ENCODE assay signal across 13 mouse cellular contexts in genomic region chr8:121174178-121174577, GRCm38 (mm10). TPM values are rescaled to one million over a fixed set of nuclear protein-coding genes. Genes with fewer than 3 reads are reported as not detected.
A peak's percentile ranks its signal among the peaks of the same experiment; 100 is the strongest.
DNase-seq lines count a peak whose midpoint lies in the region; ATAC-seq and TF ChIP-seq lines count a peak whose summit lies in the region.
"Had no signal": no experiment of that assay in that cellular context is flagged by ENCODE, and none has a peak within 500 bp of the region (broad histone marks: within the 10 kb centered on the region; RNA-seq: fewer than 3 reads in every experiment).

No protein-coding gene starts in this region.

- H3K4me1 ChIP-seq in lung, postnatal 0 days (ENCODE audit: insufficient read depth, low read depth, low read length), result 0 out of 2 replicates have a peak, but pooled peaks cover 4% of the 10 kb centered on the region
- H3K4me1 ChIP-seq in midbrain, embryonic 10.5 days, result peaks cover 36% of the 10 kb centered on the region

- ATAC-seq in lung, postnatal 0 days, result no peak

- no peak overlapping the region for H3K4me2 ChIP-seq in lung, postnatal 0 days (replicated peaks; ENCODE audit: low read depth, low read length)
- H3K4me2 ChIP-seq: hindbrain, embryonic 12.5 days had no signal

- no peak for TF ChIP-seq POLR2A in brain, embryonic 14.5 days (IDR thresholded peaks at IDR 0.05; ENCODE audit: borderline replicate concordance, extremely low read depth, insufficient read depth, insufficient read length, poor library complexity, severe bottlenecking)

- no peaks in the 10 kb centered on the region; the same call in 1 of the 2 replicates for H3K27me3 ChIP-seq in lung, postnatal 0 days (replicated peaks; ENCODE audit: insufficient read depth, low read length)
- H3K27me3 ChIP-seq in midbrain, embryonic 10.5 days (ENCODE audit: low read depth, poor library complexity, severe bottlenecking), result no peaks in the 10 kb centered on the region; the same call in 1 of the 2 replicates

- H3K27ac ChIP-seq in lung, postnatal 0 days (ENCODE audit: low read length), result no peak overlapping the region
- H3K27ac ChIP-seq in midbrain, embryonic 10.5 days (replicated peaks), result no peak overlapping the region
- H3K27ac ChIP-seq: hindbrain, embryonic 12.5 days had no signal

- TF ChIP-seq EP300 in lung, postnatal 0 days (IDR thresholded peaks at IDR 0.05), result no peak

- H3K4me3 ChIP-seq in lung, postnatal 0 days (ENCODE audit: low read depth, low read length), result no peak overlapping the region
- H3K4me3 ChIP-seq in midbrain, embryonic 10.5 days, result no peak overlapping the region
- H3K4me3 ChIP-seq: hindbrain, embryonic 12.5 days had no signal

- no peak for DNase-seq in lung, postnatal 0 days (ENCODE audit: low spot score)
- no peak for DNase-seq in lung, postnatal 36 days
- peak; percentile 29 for DNase-seq in brain, embryonic 14.5 days (ENCODE audit: low read depth)
- DNase-seq in kidney, adult 9 months, result peak; percentile 59
- peak; percentile 63 for DNase-seq in mesoderm, embryonic 11.5 days (ENCODE audit: low read depth, low spot score)
- no peak for DNase-seq in frontal cortex, postnatal 14 days (ENCODE audit: low spot score in 2 of 2)
- no peak for DNase-seq in ovary, postnatal 10 days (ENCODE audit: low spot score)
- no peak for DNase-seq in midbrain, embryonic 10.5 days (ENCODE audit: low spot score)
- DNase-seq: adrenal gland, postnatal 36 days; cerebellum, adult 9-10 months; lung, adult 18-20 months; right cerebral cortex, postnatal 4 days had no signal

- TF ChIP-seq CTCF in lung, postnatal 0 days (IDR thresholded peaks at IDR 0.05), result 0 out of 2 replicates have a peak, but pooled peaks have one; percentile 3
- TF ChIP-seq CTCF in brain, embryonic 14.5 days (IDR thresholded peaks at IDR 0.05; ENCODE audit: borderline replicate concordance, extremely low read depth, insufficient read depth, insufficient read length), result no peak

- no peaks in the 10 kb centered on the region for H3K36me3 ChIP-seq in lung, postnatal 0 days (ENCODE audit: insufficient read depth, low read length)
- no peaks in the 10 kb centered on the region for H3K36me3 ChIP-seq in midbrain, embryonic 10.5 days
- H3K36me3 ChIP-seq: hindbrain, embryonic 12.5 days had no signal

- 55% methylated on average over 10 of the region's 10 CpGs for WGBS in lung, postnatal 0 days
- WGBS in midbrain, embryonic 10.5 days, result 69% methylated on average over 10 of the region's 10 CpGs

- H3K9me3 ChIP-seq in lung, postnatal 0 days (ENCODE audit: low read length), result no peaks in the 10 kb centered on the region
- no peaks in the 10 kb centered on the region for H3K9me3 ChIP-seq in midbrain, embryonic 10.5 days (replicated peaks)
- H3K9me3 ChIP-seq: hindbrain, embryonic 12.5 days had no signal

- H3K9ac ChIP-seq in lung, postnatal 0 days (replicated peaks; ENCODE audit: low read depth), result no peak overlapping the region
- H3K9ac ChIP-seq: hindbrain, embryonic 12.5 days had no signal

RNA-seq across cellular contexts. Expression of gene Foxl1, which starts 46.4 kb away (rescaled TPM):
- polyA plus RNA-seq in lung, postnatal 0 days (2015; fragmentation: Nextera tagmentation; extraction: Ambion mirVana), result 0.88 and 1.3 TPM in 2 replicates
- polyA plus RNA-seq in brain, embryonic 14.5 days (2012; rRNA removed), result 0.20 and 0.37 TPM in 2 replicates
- 1.1 TPM in 2 replicates for polyA plus RNA-seq in midbrain, embryonic 10.5 days (2016; fragmentation: Nextera tagmentation; extraction: Ambion mirVana)

RNA-seq across cellular contexts. Expression of gene Foxc2, which starts 58.2 kb away (rescaled TPM):
- polyA plus RNA-seq in lung, postnatal 0 days (2015; fragmentation: Nextera tagmentation; extraction: Ambion mirVana), result 0.47 and 0.58 TPM in 2 replicates
- polyA plus RNA-seq in brain, embryonic 14.5 days (2012; rRNA removed), result 1.4 and 3.5 TPM in 2 replicates
- 5.1 and 6.1 TPM in 2 replicates for polyA plus RNA-seq in midbrain, embryonic 10.5 days (2016; fragmentation: Nextera tagmentation; extraction: Ambion mirVana)

Comparison
In these comparisons a context has a peak if more than half of its experiments do, and no peak if none do; other contexts are left out.
1. DNase-seq: peak in brain, embryonic 14.5 days (single experiment), kidney, adult 9 months (single experiment) and mesoderm, embryonic 11.5 days (single experiment); none in lung, postnatal 0 days (single experiment), lung, postnatal 36 days (single experiment), frontal cortex, postnatal 14 days (0 of 2), ovary, postnatal 10 days (single experiment) and midbrain, embryonic 10.5 days (single experiment).